Mouse (Mus musculus) cortical plate, adult 2 months (tissue): ENCODE measurements around the gene Suclg1. TPM values are rescaled to one million over a fixed set of nuclear protein-coding genes. Genes with fewer than 3 reads are reported as not detected.

Experiments
- H3K27ac ChIP-seq: fragments of 200-500 bp; 2 replicates; pipeline ENCODE4 v1.5.1; 2012; ENCODE audit warnings: low read length, control low read depth, inconsistent platforms; ENCODE audit not compliant: insufficient read depth
- H3K4me1 ChIP-seq: fragments of 200-500 bp; 2 replicates; pipeline ENCODE4 v1.6.1; 2011; ENCODE audit warnings: low read length; ENCODE audit not compliant: control insufficient read depth, insufficient read depth
- H3K4me3 ChIP-seq: fragments of 200-500 bp; 2 replicates; pipeline ENCODE4 v1.5.1; 2011; ENCODE audit warnings: mild to moderate bottlenecking, low read length, control low read depth; ENCODE audit not compliant: insufficient read depth
- CTCF ChIP-seq: fragments of 200-500 bp; IDR thresholded peaks from 2 replicates; pipeline ENCODE4 v1.5.1; 2011; ENCODE audit warnings: mild to moderate bottlenecking, control low read depth, low read length; ENCODE audit not compliant: insufficient read depth; ENCODE audit errors: extremely low read depth
- POLR2A ChIP-seq: fragments of 200-500 bp; IDR thresholded peaks from 2 replicates; pipeline ENCODE4 v1.6.1; 2011; ENCODE audit warnings: mild to moderate bottlenecking, low read length, control low read depth; ENCODE audit not compliant: insufficient read depth; ENCODE audit errors: extremely low read depth
- polyA plus RNA-seq: library from polyadenylated mRNA; depleted of rRNA; stranded (reverse); fragments of >200 nt; gene quantifications from 2 replicates; pipeline ENCODE4 v1.2.3, GENCODE M21; 2012; rRNA removed

Gene Suclg1
- polyA plus RNA-seq, 1 experiment = 133 TPM

GRCm38 (mm10) chr6:73308685-73309520 lies 60.7 kb downstream of the Suclg1 start:
- Histone ChIP-seq H3K27ac (no peak overlapping the region), H3K4me1 (no peaks in the 10 kb centered on the region), H3K4me3 (no peak overlapping the region)
- TF ChIP-seq CTCF (no peak), POLR2A (no peak)

DNA sequence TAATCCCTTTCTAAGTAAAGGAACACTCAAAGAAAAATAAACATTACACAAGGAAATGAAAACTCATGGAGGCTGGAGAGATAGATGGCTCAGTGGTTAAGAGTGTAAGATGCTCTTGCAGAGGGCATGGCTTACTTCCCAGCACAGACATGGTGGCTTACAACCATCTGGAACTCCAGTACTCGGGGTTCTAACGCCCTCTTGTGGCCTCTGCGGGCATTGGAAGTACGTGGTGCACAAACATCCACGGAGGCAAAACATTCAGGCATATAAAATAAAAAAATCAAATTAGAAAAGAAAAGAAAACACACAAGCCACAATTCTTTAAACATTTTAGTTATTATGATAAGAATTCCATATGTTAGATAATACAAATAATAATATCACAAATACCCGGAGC lies 63.2 kb downstream of the Suclg1 start:
- TF ChIP-seq POLR2A (no peak), CTCF (no peak)
- Histone ChIP-seq H3K4me3 (no peak overlapping the region), H3K4me1 (no peaks in the 10 kb centered on the region; the same call in 1 of the 2 replicates), H3K27ac (no peak overlapping the region)

- no peak for TF ChIP-seq POLR2A
- TF ChIP-seq CTCF = no peak
- H3K27ac ChIP-seq = no peak overlapping the region
- no peaks in the 10 kb centered on the region; the same call in 1 of the 2 replicates for H3K4me1 ChIP-seq
- no peak overlapping the region for H3K4me3 ChIP-seq
Observed at GRCm38 (mm10) chr6:73311786-73312185, 63.6 kb downstream of the Suclg1 start.

- TF ChIP-seq CTCF (no peak), POLR2A (no peak)
- H3K4me3 ChIP-seq = peak overlapping the region; percentile 36
- H3K4me1 ChIP-seq = no peaks in the 10 kb centered on the region; the same call in 1 of the 2 replicates
- no peak overlapping the region for H3K27ac ChIP-seq
Observed at GRCm38 (mm10) chr6:73314923-73315603, 66.9 kb downstream of the Suclg1 start.

DNA sequence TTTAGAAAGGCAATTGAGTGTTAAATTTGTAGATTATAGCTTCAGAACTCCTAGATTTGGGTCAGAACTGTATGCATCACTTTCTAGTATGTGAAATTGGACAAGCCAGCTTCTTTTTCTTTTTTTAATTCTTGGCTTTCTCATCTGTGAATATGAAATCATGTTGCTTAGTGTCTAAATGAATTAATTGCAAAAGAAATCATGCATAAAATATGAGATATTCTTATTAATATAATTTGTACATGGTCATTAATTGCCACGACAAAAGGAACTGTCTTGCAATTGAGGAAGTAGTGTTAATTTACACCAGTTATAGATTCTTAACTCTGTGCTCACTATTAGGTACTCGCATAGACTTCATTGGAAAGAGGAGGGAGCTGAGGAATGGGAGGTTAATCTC lies 74.1 kb downstream of the Suclg1 start:
- Histone ChIP-seq H3K4me1 (no peaks in the 10 kb centered on the region), H3K27ac (no peak overlapping the region), H3K4me3 (no peak overlapping the region)
- TF ChIP-seq CTCF (no peak), POLR2A (no peak)

Other genes with a start within 250 kb of the Suclg1 start
- 0.21 and 0.35 TPM in 2 replicates for gene Dnah6, start 26.7 kb upstream of the Suclg1 start, polyA plus RNA-seq
- gene 4931417E11Rik, start 221.3 kb downstream of the Suclg1 start, polyA plus RNA-seq = not detected in 2 replicates